Mouse (Mus musculus): ENCODE data around the gene Srek1ip1. TPM values are rescaled to one million over a fixed set of nuclear protein-coding genes. Genes with fewer than 3 reads are reported as not detected.

Srek1ip1 gene
- 10 to 100 TPM; 18.0 to 18.9 TPM for total RNA-seq (2021)

- no peak for DNase-seq (ENCODE audit: extremely low spot score in 1 of 2, low spot score in 1 of 2)
Measured at GRCm38 (mm10) chr13:104792184-104792583, at the start of gene Srek1ip1. Gene Srek1ip1 (plus strand): TSS chr13:104792484.

- no peak for DNase-seq (ENCODE audit: extremely low spot score in 1 of 2, low spot score in 1 of 2)
Measured at GRCm38 (mm10) chr13:104742866-104743265, 49.4 kb upstream of the Srek1ip1 start.

- DNase-seq (ENCODE audit: extremely low spot score in 1 of 2, low spot score in 1 of 2) = no peak
Measured at GRCm38 (mm10) chr13:104747032-104747431, 45.3 kb upstream of the Srek1ip1 start.

GRCm38 (mm10) chr13:104759381-104759780, 32.9 kb upstream of the Srek1ip1 start:
- no peak for DNase-seq (ENCODE audit: extremely low spot score in 1 of 2, low spot score in 1 of 2)

GRCm38 (mm10) chr13:104762401-104762800, 29.9 kb upstream of the Srek1ip1 start:
- no peak for DNase-seq (ENCODE audit: extremely low spot score in 1 of 2, low spot score in 1 of 2)

- no peak for DNase-seq (ENCODE audit: extremely low spot score in 1 of 2, low spot score in 1 of 2)
Measured at GRCm38 (mm10) chr13:104763193-104763592, 29.1 kb upstream of the Srek1ip1 start.

- DNase-seq (ENCODE audit: extremely low spot score in 1 of 2, low spot score in 1 of 2) = no peak
Measured at GRCm38 (mm10) chr13:104779104-104779670, 13.1 kb upstream of the Srek1ip1 start.

GRCm38 (mm10) chr13:104787260-104787659, 5.0 kb upstream of the Srek1ip1 start:
- no peak for DNase-seq (ENCODE audit: extremely low spot score in 1 of 2, low spot score in 1 of 2)

- DNase-seq (ENCODE audit: extremely low spot score in 1 of 2, low spot score in 1 of 2) = peak in 1 of 2 experiments; percentile 11
Measured at GRCm38 (mm10) chr13:104789663-104790062, 2.6 kb upstream of the Srek1ip1 start.

GRCm38 (mm10) chr13:104794421-104794820, 2.1 kb downstream of the Srek1ip1 start:
- DNase-seq (ENCODE audit: extremely low spot score in 1 of 2, low spot score in 1 of 2) = no peak

- no peak for DNase-seq (ENCODE audit: extremely low spot score in 1 of 2, low spot score in 1 of 2)
Measured at GRCm38 (mm10) chr13:104799067-104799466, 6.8 kb downstream of the Srek1ip1 start.

- DNase-seq (ENCODE audit: extremely low spot score in 1 of 2, low spot score in 1 of 2) = no peak
Measured at GRCm38 (mm10) chr13:104799566-104800182, 7.4 kb downstream of the Srek1ip1 start.

GRCm38 (mm10) chr13:104805681-104806080, 13.4 kb downstream of the Srek1ip1 start:
- no peak for DNase-seq (ENCODE audit: extremely low spot score in 1 of 2, low spot score in 1 of 2)

- DNase-seq (ENCODE audit: extremely low spot score in 1 of 2, low spot score in 1 of 2) = no peak
Measured at GRCm38 (mm10) chr13:104816270-104816634, 24.0 kb downstream of the Srek1ip1 start.

GRCm38 (mm10) chr13:104816635-104817571, 24.6 kb downstream of the Srek1ip1 start, which contains the start of gene Cwc27:
Gene Cwc27 (minus strand): TSS chr13:104817142.
- DNase-seq (ENCODE audit: extremely low spot score in 1 of 2, low spot score in 1 of 2) = peak; percentile 74 to 87

GRCm38 (mm10) chr13:104817696-104818095, 25.4 kb downstream of the Srek1ip1 start:
- DNase-seq (ENCODE audit: extremely low spot score in 1 of 2, low spot score in 1 of 2) = no peak

GRCm38 (mm10) chr13:104821192-104821591, 28.9 kb downstream of the Srek1ip1 start:
- DNase-seq (ENCODE audit: extremely low spot score in 1 of 2, low spot score in 1 of 2) = no peak

GRCm38 (mm10) chr13:104821908-104822307, 29.6 kb downstream of the Srek1ip1 start:
- DNase-seq (ENCODE audit: extremely low spot score in 1 of 2, low spot score in 1 of 2) = no peak

GRCm38 (mm10) chr13:104822411-104822838, 30.1 kb downstream of the Srek1ip1 start:
- DNase-seq (ENCODE audit: extremely low spot score in 1 of 2, low spot score in 1 of 2) = no peak

GRCm38 (mm10) chr13:104825470-104825869, 33.2 kb downstream of the Srek1ip1 start:
- DNase-seq (ENCODE audit: extremely low spot score in 1 of 2, low spot score in 1 of 2) = no peak

- no peak for DNase-seq (ENCODE audit: extremely low spot score in 1 of 2, low spot score in 1 of 2)
Measured at GRCm38 (mm10) chr13:104832811-104833210, 40.5 kb downstream of the Srek1ip1 start.
